Mouse (Mus musculus) liver, embryonic 14.5 days (tissue): ENCODE measurements around the gene Spag9. TPM values are rescaled to one million over a fixed set of nuclear protein-coding genes. Genes with fewer than 3 reads are reported as not detected.

Experiments
- ATAC-seq: fragments of 200-750 bp; cut with Nextera tagmentation; 2 replicates; pipeline ENCODE4 v1.8.0; 2017; ENCODE audit warnings: moderate number of reproducible peaks, mild to moderate bottlenecking, moderate library complexity; ENCODE audit not compliant: insufficient read depth
- DNase-seq, 3 experiments: peaks; one replicate each; pipeline ENCODE4 v3.0.0-alpha.2; 2012 to 2013; ENCODE audit warnings: low read depth in 3 of 3, low spot score in 3 of 3
- H3K27ac ChIP-seq: fragments of 300-500 bp; sonication (generic); 2 replicates; pipeline ENCODE4 v1.5.1; 2014; ENCODE audit warnings: moderate library complexity, mild to moderate bottlenecking, control low read depth, inconsistent platforms
- H3K27me3 ChIP-seq: fragments of 300-500 bp; sonication (generic); 2 replicates; pipeline ENCODE4 v1.6.1; 2014; ENCODE audit warnings: mild to moderate bottlenecking, low read length, moderate library complexity; ENCODE audit not compliant: control insufficient read depth, insufficient read depth
- H3K36me3 ChIP-seq: fragments of 300-500 bp; sonication (generic); replicated peaks from 2 replicates; pipeline ENCODE4 v1.6.1; 2014; ENCODE audit warnings: low read depth; ENCODE audit not compliant: control insufficient read depth, insufficient read depth
- H3K4me1 ChIP-seq, 2 experiments: fragments of 200-500 bp in 1 of 2; fragments of 300-500 bp in 1 of 2; sonication (generic) in 1 of 2; replicated peaks; 2 replicates each; pipeline ENCODE4 v1.6.1; 2012 to 2014; ENCODE audit warnings: antibody characterized with exemption in 1 of 2, inconsistent platforms in 1 of 2, low read length in 1 of 2; ENCODE audit not compliant: control insufficient read depth in 2 of 2, insufficient read depth in 2 of 2
- H3K4me2 ChIP-seq: fragments of 300-500 bp; sonication (generic); 2 replicates; pipeline ENCODE4 v1.6.1; 2014; ENCODE audit warnings: low read depth, mild to moderate bottlenecking, control low read depth, moderate library complexity
- H3K4me3 ChIP-seq, 2 experiments: fragments of 200-500 bp in 1 of 2; fragments of 300-500 bp in 1 of 2; sonication (generic) in 1 of 2; 2 replicates each; pipeline ENCODE4 v1.5.1; 2012 to 2014; ENCODE audit warnings: low read depth in 2 of 2, low read length in 2 of 2, mild to moderate bottlenecking in 2 of 2, control low read depth in 1 of 2, inconsistent platforms in 1 of 2, moderate library complexity in 1 of 2; ENCODE audit not compliant: insufficient read depth in 1 of 2
- H3K9ac ChIP-seq: fragments of 300-500 bp; sonication (generic); replicated peaks from 2 replicates; pipeline ENCODE4 v1.6.1; 2014; ENCODE audit warnings: mild to moderate bottlenecking, control low read depth, moderate library complexity
- H3K9me3 ChIP-seq: fragments of 300-500 bp; sonication (generic); 2 replicates; pipeline ENCODE4 v1.6.1; 2016; ENCODE audit warnings: low read length, mixed read lengths; ENCODE audit not compliant: control insufficient read depth
- CTCF ChIP-seq: IDR thresholded peaks from 2 replicates; pipeline ENCODE4 v1.5.1; 2016; ENCODE audit warnings: antibody characterized with exemption, low read depth, control low read depth
- EP300 ChIP-seq: IDR thresholded peaks from 2 replicates; pipeline ENCODE4 v1.6.1; 2016; ENCODE audit warnings: antibody characterized with exemption, low read depth
- WGBS: fragments of 180-500 bp; shearing (Covaris S2); extraction: QIAGEN DNeasy Blood & Tissue Kit; methylation state at CpG from one replicate; pipeline ENCODE4 v1.1.7; 2014; ENCODE audit not compliant: insufficient replicate concordance; 5-methylcytosine and 5-hydroxymethylcytosine counted together
- polyA plus RNA-seq, 2 experiments: library from polyadenylated mRNA; depleted of rRNA in 1 of 2; stranded (reverse) in 1 of 2; unstranded in 1 of 2; fragments of >200 nt; fragmentation: Nextera tagmentation in 1 of 2; extraction: Ambion mirVana in 1 of 2; gene quantifications; 2 replicates each; pipeline versions ENCODE4 v1.2.1 to v1.2.3; 2012 to 2014

Spag9 gene
- polyA plus RNA-seq, 2 experiments: 6.9 to 10.8 TPM

DNA sequence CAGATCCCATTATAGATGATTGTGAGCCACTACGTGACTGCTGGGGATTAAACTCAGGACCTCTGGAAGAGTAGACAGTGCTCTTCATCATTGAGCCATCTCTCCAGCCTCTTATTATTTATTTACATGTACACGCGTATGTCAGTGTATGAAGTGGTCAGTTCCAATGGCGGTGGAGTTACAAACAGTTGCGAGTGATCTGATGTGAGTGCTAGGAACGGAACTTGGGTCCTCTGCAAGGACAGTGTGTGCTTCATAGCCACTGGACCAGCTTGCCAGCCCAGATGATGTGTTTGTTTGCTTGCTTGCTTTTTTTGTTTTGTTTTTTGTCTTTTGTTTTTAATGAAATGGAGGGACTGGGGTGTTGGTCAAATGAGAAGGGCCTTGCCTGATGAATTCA, 26.7 kb upstream of the Spag9 start:
- Histone ChIP-seq H3K4me2 (peak overlapping the region; percentile 69), H3K27ac (no peak overlapping the region), H3K27me3 (no peaks in the 10 kb centered on the region), H3K4me3 (no peak overlapping the region), H3K9ac (no peak overlapping the region), H3K4me1 (peaks cover 2 to 8% of the 10 kb centered on the region in 2 experiments; a peak in 3 of 4 replicates), H3K36me3 (peaks cover 14% of the 10 kb centered on the region), H3K9me3 (no peaks in the 10 kb centered on the region)
- DNase-seq (no peak), ATAC-seq (no peak)
- WGBS: 90% methylated on average over 6 of the region's 6 CpGs
- TF ChIP-seq CTCF (no peak), EP300 (no peak)

DNA sequence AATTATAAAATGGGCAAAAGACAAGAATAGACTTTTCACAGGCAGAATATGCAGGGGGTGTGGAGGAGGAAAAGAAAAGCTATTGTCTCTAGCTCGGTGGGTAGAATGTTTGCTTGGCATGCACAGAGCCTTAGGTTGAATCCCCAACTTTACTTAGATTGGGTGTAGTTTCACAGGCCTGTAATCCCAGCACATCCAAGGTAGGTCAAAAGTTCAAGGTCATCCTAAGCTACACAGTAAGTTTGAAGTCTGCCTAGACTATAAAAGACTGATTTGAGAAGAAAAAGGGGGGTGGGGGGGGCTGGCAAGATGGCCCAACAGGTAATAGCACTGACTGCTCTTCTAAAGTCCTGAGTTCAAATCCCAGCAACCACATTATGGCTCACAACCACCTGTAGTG, 26.1 kb upstream of the Spag9 start:
- Histone ChIP-seq H3K4me3 (no peak overlapping the region), H3K4me1 (peaks cover 2 to 8% of the 10 kb centered on the region in 2 experiments; a peak in 3 of 4 replicates), H3K9me3 (no peaks in the 10 kb centered on the region), H3K4me2 (no peak overlapping the region), H3K9ac (no peak overlapping the region), H3K27me3 (no peaks in the 10 kb centered on the region), H3K36me3 (peaks cover 9% of the 10 kb centered on the region; the same call in 1 of the 2 replicates), H3K27ac (no peak overlapping the region)
- ATAC-seq: no peak
- DNase-seq: no peak
- 73% methylated on average over 1 of the region's 1 CpGs for WGBS
- no peak for TF ChIP-seq EP300

DNA sequence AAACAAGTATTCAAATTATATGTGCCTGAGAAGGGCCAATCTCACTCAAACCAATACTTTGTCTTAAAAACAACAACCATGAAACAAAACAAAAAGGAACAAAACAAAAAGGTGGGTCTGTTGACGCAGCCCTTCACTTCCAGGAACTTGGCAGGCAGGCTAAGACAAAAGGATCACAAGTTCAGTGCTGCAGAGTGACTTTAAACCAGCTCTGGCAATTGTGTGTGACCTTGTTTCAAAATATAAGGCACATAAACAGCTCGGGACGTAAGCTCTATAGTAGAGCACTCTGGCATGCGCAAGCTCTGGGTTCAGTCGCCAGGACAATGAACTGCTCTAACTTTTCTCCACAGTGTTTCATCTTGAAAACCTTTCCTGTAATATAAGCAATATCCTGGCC, 22.9 kb upstream of the Spag9 start:
- H3K4me1 ChIP-seq: peaks cover 2 to 3% of the 10 kb centered on the region in 2 experiments; a peak in 1 of 4 replicates
- no peak overlapping the region for H3K9ac ChIP-seq
- no peaks in the 10 kb centered on the region for H3K36me3 ChIP-seq
- TF ChIP-seq CTCF (no peak), EP300 (no peak)
- DNase-seq (no peak), ATAC-seq (no peak)
- H3K4me3 ChIP-seq: no peak overlapping the region
- H3K9me3 ChIP-seq: no peaks in the 10 kb centered on the region
- H3K4me2 ChIP-seq: no peak overlapping the region
- no peaks in the 10 kb centered on the region for H3K27me3 ChIP-seq
- whole genome bisulfite sequencing: 78% methylated on average over 5 of the region's 5 CpGs
- H3K27ac ChIP-seq: no peak overlapping the region

DNA sequence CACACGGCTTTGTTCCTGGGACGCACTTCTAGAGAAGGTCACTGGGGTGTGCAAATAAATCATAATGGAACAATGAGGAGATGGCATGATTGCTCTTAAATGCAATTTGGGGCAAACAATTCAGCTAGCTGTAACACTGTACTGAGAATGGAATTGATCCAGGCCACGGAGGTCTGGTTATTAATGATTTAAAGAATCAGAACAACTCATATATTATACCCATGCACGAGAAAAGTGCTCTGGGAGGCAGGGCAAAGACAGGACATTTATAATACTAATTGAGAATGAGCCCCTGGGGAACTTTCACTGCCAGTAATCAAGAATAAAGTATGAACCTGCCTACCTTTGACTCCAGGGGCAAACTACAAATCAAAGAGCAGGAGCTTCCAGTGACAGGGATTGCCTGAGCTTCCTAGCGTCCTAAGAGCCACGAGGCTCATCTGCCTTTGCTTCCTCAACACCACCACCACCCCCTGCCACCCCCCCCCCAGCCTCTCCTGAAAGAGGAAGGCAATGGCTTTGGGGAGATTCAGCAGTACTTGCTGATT, 16.3 kb upstream of the Spag9 start:
- Histone ChIP-seq H3K36me3 (no peaks in the 10 kb centered on the region), H3K9ac (no peak overlapping the region), H3K4me3 (no peak overlapping the region), H3K4me2 (no peak overlapping the region), H3K27me3 (no peaks in the 10 kb centered on the region), H3K4me1 (no peaks in the 10 kb centered on the region), H3K27ac (no peak overlapping the region), H3K9me3 (no peaks in the 10 kb centered on the region)
- DNase-seq (no peak), ATAC-seq (no peak)
- TF ChIP-seq EP300 (no peak), CTCF (no peak)
- WGBS: 43% methylated on average over 6 of the region's 6 CpGs

DNA sequence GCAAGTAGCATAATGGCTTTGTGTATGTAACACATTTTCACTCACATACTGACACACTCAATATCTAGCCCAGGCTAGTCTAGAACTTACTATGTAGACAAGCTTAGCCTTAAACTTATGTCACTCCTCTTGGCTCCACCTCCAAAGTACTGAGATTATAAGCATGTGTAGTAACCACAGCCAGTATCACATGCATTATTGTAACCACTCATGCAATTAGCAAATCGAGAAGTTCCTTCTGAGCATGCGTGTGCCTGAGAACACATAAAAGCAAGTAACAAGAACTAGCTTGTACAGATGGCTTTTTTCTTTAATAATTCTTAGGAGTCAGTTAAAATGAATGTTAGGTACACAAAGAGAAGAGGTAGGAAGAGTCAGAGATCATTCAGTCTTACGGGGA, 11.3 kb upstream of the Spag9 start:
- no peaks in the 10 kb centered on the region for H3K36me3 ChIP-seq
- H3K4me1 ChIP-seq: peaks cover 7 to 18% of the 10 kb centered on the region in 2 experiments; a peak in 3 of 4 replicates
- TF ChIP-seq CTCF: no peak
- no peak for TF ChIP-seq EP300
- no peak overlapping the region for H3K9ac ChIP-seq
- no peak overlapping the region for H3K27ac ChIP-seq
- ATAC-seq: no peak
- no peak overlapping the region for H3K4me2 ChIP-seq
- H3K9me3 ChIP-seq: no peaks in the 10 kb centered on the region
- DNase-seq: no peak
- no peak overlapping the region for H3K4me3 ChIP-seq
- WGBS: 70% methylated on average over 3 of the region's 3 CpGs
- no peaks in the 10 kb centered on the region for H3K27me3 ChIP-seq
